ENCODE assay signal across 29 mouse cellular contexts in genomic region chr11:48803988-48804387, GRCm38 (mm10). TPM values are rescaled to one million over a fixed set of nuclear protein-coding genes. Genes with fewer than 3 reads are reported as not detected.
DNase-seq lines count a peak whose midpoint lies in the region; ATAC-seq and TF ChIP-seq lines count a peak whose summit lies in the region.
"Had no signal": no experiment of that assay in that cellular context is flagged by ENCODE, and none has a peak within 500 bp of the region (broad histone marks: within the 10 kb centered on the region; RNA-seq: fewer than 3 reads in every experiment).

No protein-coding gene starts in this region.

- no peak for TF ChIP-seq CTCF in liver, postnatal 0 days (IDR thresholded peaks at IDR 0.05; ENCODE audit: low read depth)
- TF ChIP-seq CTCF in MEL (IDR thresholded peaks at IDR 0.05 in 2 of 3, conservative IDR thresholded peaks at IDR 0.05 in 1 of 3; ENCODE audit: control insufficient read depth in 1 of 3, insufficient read depth in 1 of 3, low read depth in 2 of 3, low read length in 3 of 3, poor library complexity in 1 of 3, severe bottlenecking in 1 of 3): no peak

- H3K4me1 ChIP-seq in liver, embryonic 12.5 days: peaks cover 50% of the 10 kb centered on the region
- H3K4me1 ChIP-seq in liver, postnatal 0 days (ENCODE audit: insufficient read depth): peaks cover 17% of the 10 kb centered on the region
- peaks cover 0 to 12% of the 10 kb centered on the region in 2 experiments; a peak in 1 of 4 replicates for H3K4me1 ChIP-seq in MEL (ENCODE audit: control insufficient read depth in 1 of 2, insufficient read depth in 2 of 2, low read length in 2 of 2)
- peaks cover 28% of the 10 kb centered on the region for H3K4me1 ChIP-seq in forebrain, embryonic 13.5 days

- no peak for DNase-seq in liver, postnatal 0 days
- peak; percentile 65 for DNase-seq in MEL (ENCODE audit: low read depth, low spot score)
- DNase-seq: adrenal gland, adult 2 months; adrenal gland, postnatal 14 days; B cell, adult 2 months; cerebellum, adult 11 months; cerebellum, adult 2 months; cerebellum, adult 9-11 months; cerebellum, postnatal 25 days; gastrocnemius, adult 2 months; gastrocnemius, postnatal 14 days; heart, adult 18-20 months; heart, postnatal 10 days; heart, postnatal 4 days had no signal

- no peak for ATAC-seq in liver, embryonic 12.5 days
- no peak for ATAC-seq in liver, postnatal 0 days
- ATAC-seq in frontal cortex, adult (ENCODE audit: low TSS enrichment): no peak
- no peak for ATAC-seq in forebrain, embryonic 13.5 days
- ATAC-seq: forebrain, embryonic 16.5 days; hindbrain, postnatal 0 days; inflammation-experienced regulatory T-cells, adult 6 months; intestine, embryonic 16.5 days had no signal

- peaks cover 81% of the 10 kb centered on the region for H3K36me3 ChIP-seq in liver, embryonic 12.5 days
- H3K36me3 ChIP-seq in liver, postnatal 0 days (replicated peaks; ENCODE audit: insufficient read depth, low read length): peaks cover 75% of the 10 kb centered on the region
- H3K36me3 ChIP-seq in MEL (ENCODE audit: control insufficient read depth in 1 of 2, insufficient read depth in 2 of 2, low read length in 2 of 2) (peaks cover 33 to 49% of the 10 kb centered on the region in 2 experiments), myocyte (ENCODE audit: control insufficient read depth, insufficient read depth) (peaks cover 71% of the 10 kb centered on the region)
- peaks cover 75% of the 10 kb centered on the region for H3K36me3 ChIP-seq in forebrain, embryonic 13.5 days (ENCODE audit: poor library complexity, severe bottlenecking)

- no peak overlapping the region for H3K4me2 ChIP-seq in liver, embryonic 12.5 days
- H3K4me2 ChIP-seq in liver, postnatal 0 days (ENCODE audit: low read depth, low read length): no peak overlapping the region
- H3K4me2 ChIP-seq in myocyte (ENCODE audit: low read depth): no peak overlapping the region
- H3K4me2 ChIP-seq in forebrain, embryonic 13.5 days: no peak overlapping the region
- H3K4me2 ChIP-seq: embryonic facial prominence, embryonic 12.5 days; embryonic facial prominence, embryonic 15.5 days; forebrain, embryonic 12.5 days; heart, embryonic 12.5 days; heart, embryonic 15.5 days; hindbrain, embryonic 14.5 days had no signal

- TF ChIP-seq POLR2A in MEL (IDR thresholded peaks at IDR 0.05; ENCODE audit: control insufficient read depth in 1 of 2, insufficient read depth in 1 of 2, low read depth in 1 of 2, low read length in 2 of 2, poor library complexity in 1 of 2) (no peak; a peak in 1 of 4 replicates), myocyte (IDR thresholded peaks at IDR 0.05; ENCODE audit: insufficient read length, low read depth) (no peak)

- no peak for TF ChIP-seq RAD21 in MEL (IDR thresholded peaks at IDR 0.05; ENCODE audit: low read depth, low read length)

- 88% methylated on average over 2 of the region's 2 CpGs for WGBS in liver, embryonic 12.5 days (ENCODE audit: insufficient replicate concordance)
- WGBS in liver, postnatal 0 days (ENCODE audit: insufficient replicate concordance): 92% methylated on average over 2 of the region's 2 CpGs
- 91% methylated on average over 2 of the region's 2 CpGs for WGBS in forebrain, embryonic 13.5 days

- no peak overlapping the region for H3K9ac ChIP-seq in liver, embryonic 12.5 days
- no peak overlapping the region for H3K9ac ChIP-seq in liver, postnatal 0 days (replicated peaks)
- H3K9ac ChIP-seq in MEL (ENCODE audit: control insufficient read depth, low read depth, low read length, poor library complexity, severe bottlenecking): no peak overlapping the region; the same call in 1 of the 2 replicates
- no peak overlapping the region for H3K9ac ChIP-seq in forebrain, embryonic 13.5 days
- H3K9ac ChIP-seq: embryonic facial prominence, embryonic 12.5 days; embryonic facial prominence, embryonic 15.5 days; forebrain, embryonic 12.5 days; heart, embryonic 12.5 days; heart, embryonic 15.5 days; hindbrain, embryonic 14.5 days had no signal

- H3K27me3 ChIP-seq in liver, embryonic 12.5 days (replicated peaks): no peaks in the 10 kb centered on the region
- no peaks in the 10 kb centered on the region for H3K27me3 ChIP-seq in liver, postnatal 0 days (ENCODE audit: insufficient read depth, low read length)
- H3K27me3 ChIP-seq in MEL (ENCODE audit: control insufficient read depth in 1 of 2, insufficient read depth in 2 of 2, low read length in 2 of 2) (no peaks in the 10 kb centered on the region), myocyte (ENCODE audit: control insufficient read depth, insufficient read depth, insufficient read length) (no peaks in the 10 kb centered on the region)
- H3K27me3 ChIP-seq in forebrain, embryonic 13.5 days: no peaks in the 10 kb centered on the region
- H3K27me3 ChIP-seq: embryonic facial prominence, embryonic 12.5 days; embryonic facial prominence, embryonic 15.5 days; forebrain, embryonic 12.5 days; heart, embryonic 12.5 days; heart, embryonic 15.5 days had no signal

- peaks cover 48% of the 10 kb centered on the region for H3K79me2 ChIP-seq in MEL (ENCODE audit: control insufficient read depth, insufficient read depth, low read length, poor library complexity)
- H3K79me2 ChIP-seq in myocyte (ENCODE audit: control insufficient read depth, insufficient read depth): peaks cover 40% of the 10 kb centered on the region

- peak overlapping the region; percentile 48; the same call in 1 of the 2 replicates for H3K27ac ChIP-seq in liver, embryonic 12.5 days
- H3K27ac ChIP-seq in liver, postnatal 0 days (ENCODE audit: low read depth): no peak overlapping the region
- H3K27ac ChIP-seq in MEL (ENCODE audit: control insufficient read depth, low read depth, low read length): peak overlapping the region; percentile 18
- no peak overlapping the region for H3K27ac ChIP-seq in forebrain, embryonic 13.5 days
- H3K27ac ChIP-seq: embryonic facial prominence, embryonic 12.5 days; embryonic facial prominence, embryonic 15.5 days; forebrain, embryonic 12.5 days; gastrocnemius, adult 2 months; heart, embryonic 15.5 days; hindbrain, embryonic 14.5 days; hindbrain, postnatal 0 days had no signal

- H3ac ChIP-seq in myocyte (ENCODE audit: control insufficient read depth, insufficient read length): no peak overlapping the region

- no peak overlapping the region for H3K4me3 ChIP-seq in liver, embryonic 12.5 days
- H3K4me3 ChIP-seq in liver, postnatal 0 days (ENCODE audit: low read depth, low read length): no peak overlapping the region
- H3K4me3 ChIP-seq in MEL (ENCODE audit: control insufficient read depth in 1 of 2, insufficient read depth in 1 of 2, low read depth in 2 of 2, low read length in 2 of 2) (0 out of 4 replicates have a peak overlapping the region, but pooled peaks of 1 of the 2 experiments have one; percentile 1), myocyte (no peak overlapping the region)
- no peak overlapping the region for H3K4me3 ChIP-seq in forebrain, embryonic 13.5 days
- H3K4me3 ChIP-seq: embryonic facial prominence, embryonic 12.5 days; embryonic facial prominence, embryonic 15.5 days; erythroblast, embryonic 14.5 days; forebrain, embryonic 12.5 days; gastrocnemius, adult 2 months; heart, embryonic 12.5 days; heart, embryonic 15.5 days had no signal

- TF ChIP-seq EP300 in liver, postnatal 0 days (IDR thresholded peaks at IDR 0.05; ENCODE audit: low read depth): no peak
- no peak for TF ChIP-seq EP300 in MEL (IDR thresholded peaks at IDR 0.05; ENCODE audit: low read depth in 1 of 2, low read length in 2 of 2)

- no peaks in the 10 kb centered on the region for H3K9me3 ChIP-seq in liver, embryonic 12.5 days (replicated peaks)
- H3K9me3 ChIP-seq in liver, postnatal 0 days (ENCODE audit: low read length): no peaks in the 10 kb centered on the region
- no peaks in the 10 kb centered on the region for H3K9me3 ChIP-seq in MEL (replicated peaks; ENCODE audit: insufficient read depth, low read length)
- H3K9me3 ChIP-seq in forebrain, embryonic 13.5 days (replicated peaks): no peaks in the 10 kb centered on the region
- H3K9me3 ChIP-seq: embryonic facial prominence, embryonic 12.5 days; embryonic facial prominence, embryonic 15.5 days; forebrain, embryonic 12.5 days; heart, embryonic 12.5 days; heart, embryonic 15.5 days had no signal

RNA-seq across cellular contexts. Expression of gene Rack1, which starts 3.9 kb away (rescaled TPM):
- polyA plus RNA-seq in liver, embryonic 12.5 days (2016; fragmentation: Nextera tagmentation; extraction: Ambion mirVana): 735 and 768 TPM in 2 replicates
- polyA plus RNA-seq in liver, postnatal 0 days (2015; fragmentation: Nextera tagmentation; extraction: Ambion mirVana): 397 and 398 TPM in 2 replicates
- 5,378 and 5,815 TPM in 2 replicates for total RNA-seq in MEL (2012; rRNA removed)
- polyA plus RNA-seq in MEL (2012; ENCODE audit: insufficient read depth in 1 of 2, insufficient read length in 2 of 2, low read depth in 1 of 2, low replicate concordance in 2 of 2, missing spikeins in 1 of 2): 1,000 to 10,000 TPM in 1 of 2 experiments, 100 to 1,000 TPM in 1; 376 to 4,421 TPM
- 2,993 TPM for polyA plus RNA-seq in myocyte (2012; fragmentation: generic; extraction: Trizol)
- 585 and 587 TPM in 2 replicates for polyA plus RNA-seq in forebrain, embryonic 13.5 days (2015; fragmentation: Nextera tagmentation; extraction: Ambion mirVana)

RNA-seq across cellular contexts. Expression of gene Trim41, which starts 13.2 kb away (rescaled TPM):
- polyA plus RNA-seq in liver, embryonic 12.5 days (2016; fragmentation: Nextera tagmentation; extraction: Ambion mirVana): 2.1 and 2.3 TPM in 2 replicates
- 2.2 and 2.3 TPM in 2 replicates for polyA plus RNA-seq in liver, postnatal 0 days (2015; fragmentation: Nextera tagmentation; extraction: Ambion mirVana)
- total RNA-seq in MEL (2012; rRNA removed): 31.6 and 37.0 TPM in 2 replicates
- polyA plus RNA-seq in MEL (2012; ENCODE audit: insufficient read depth in 1 of 2, insufficient read length in 2 of 2, low read depth in 1 of 2, low replicate concordance in 2 of 2, missing spikeins in 1 of 2): 10 to 100 TPM; 56.4 to 76.3 TPM
- polyA plus RNA-seq in myocyte (2012; fragmentation: generic; extraction: Trizol): 31.3 TPM
- 6.0 and 7.4 TPM in 2 replicates for polyA plus RNA-seq in forebrain, embryonic 13.5 days (2015; fragmentation: Nextera tagmentation; extraction: Ambion mirVana)

RNA-seq across cellular contexts. Expression of gene Trim7, which starts 22.0 kb away (rescaled TPM):
- not detected in 2 replicates for polyA plus RNA-seq in liver, embryonic 12.5 days (2016; fragmentation: Nextera tagmentation; extraction: Ambion mirVana)
- 0.48 and 0.52 TPM in 2 replicates for polyA plus RNA-seq in liver, postnatal 0 days (2015; fragmentation: Nextera tagmentation; extraction: Ambion mirVana)
- 0.72 and 0.81 TPM in 2 replicates for total RNA-seq in MEL (2012; rRNA removed)
- polyA plus RNA-seq in MEL (2012; ENCODE audit: insufficient read depth in 1 of 2, insufficient read length in 2 of 2, low read depth in 1 of 2, low replicate concordance in 2 of 2, missing spikeins in 1 of 2) (1 to 10 TPM in 1 of 2 experiments, not detected in 1; 1.3 TPM), myocyte (2012; fragmentation: generic; extraction: Trizol) (5.4 TPM)
- polyA plus RNA-seq in forebrain, embryonic 13.5 days (2015; fragmentation: Nextera tagmentation; extraction: Ambion mirVana): 0.71 and 0.80 TPM in 2 replicates
- polyA plus RNA-seq: erythroblast, embryonic 14.5 days had no signal

RNA-seq across cellular contexts. Expression of gene Gm12184, which starts 22.5 kb away (rescaled TPM):
- polyA plus RNA-seq in liver, embryonic 12.5 days (2016; fragmentation: Nextera tagmentation; extraction: Ambion mirVana): 4.1 and 5.0 TPM in 2 replicates
- polyA plus RNA-seq in liver, postnatal 0 days (2015; fragmentation: Nextera tagmentation; extraction: Ambion mirVana): 4.9 and 5.0 TPM in 2 replicates
- total RNA-seq in MEL (2012; rRNA removed): 7.1 and 10.9 TPM in 2 replicates
- 10 to 100 TPM in 1 of 2 experiments, not detected in 1; 15.3 TPM for polyA plus RNA-seq in MEL (2012; ENCODE audit: insufficient read depth in 1 of 2, insufficient read length in 2 of 2, low read depth in 1 of 2, low replicate concordance in 2 of 2, missing spikeins in 1 of 2)
- 13.2 TPM for polyA plus RNA-seq in myocyte (2012; fragmentation: generic; extraction: Trizol)
- polyA plus RNA-seq in forebrain, embryonic 13.5 days (2015; fragmentation: Nextera tagmentation; extraction: Ambion mirVana): 4.2 and 5.2 TPM in 2 replicates

Comparison
In these comparisons a context has a peak if more than half of its experiments do, and no peak if none do; other contexts are left out.
1. H3K27ac ChIP-seq: peak in liver, embryonic 12.5 days (single experiment) and MEL (single experiment); none in liver, postnatal 0 days (single experiment) and forebrain, embryonic 13.5 days (single experiment).